Comparison of ENCODE assay signal across 6 mouse cellular contexts in genomic region chr1:101902826-101903210, GRCm38 (mm10).
DNase-seq lines count a peak whose midpoint lies in the region; ATAC-seq and TF ChIP-seq lines count a peak whose summit lies in the region.
"Not testable (repeated sequence)": the region's sequence is repeated elsewhere in the genome, so short reads cannot be mapped to it uniquely, and the experiment has no call there.

No protein-coding gene starts in this region.

- not testable (repeated sequence) for TF ChIP-seq POLR2A in bone marrow macrophage, adult 2 months (IDR thresholded peaks at IDR 0.05; ENCODE audit: borderline replicate concordance, low read depth, low read length); myocyte (IDR thresholded peaks at IDR 0.05; ENCODE audit: insufficient read length, low read depth)

- H3K27ac ChIP-seq in bone marrow macrophage, adult 2 months (ENCODE audit: insufficient read depth, low read depth, low read length) = not testable (repeated sequence)

- H3K79me2 ChIP-seq in myocyte (ENCODE audit: control insufficient read depth, insufficient read depth) = not testable (repeated sequence)

- H3ac ChIP-seq in myocyte (ENCODE audit: control insufficient read depth, insufficient read length) = not testable (repeated sequence)

- H3K27me3 ChIP-seq in myocyte (ENCODE audit: control insufficient read depth, insufficient read depth, insufficient read length) = not testable (repeated sequence)

- H3K36me3 ChIP-seq in myocyte (ENCODE audit: control insufficient read depth, insufficient read depth) = not testable (repeated sequence)

- TF ChIP-seq CTCF in bone marrow macrophage, adult 2 months (IDR thresholded peaks at IDR 0.05; ENCODE audit: low read depth, low read length) = not testable (repeated sequence)

- not testable (repeated sequence) for H3K4me1 ChIP-seq in bone marrow macrophage, adult 2 months (ENCODE audit: control insufficient read depth, insufficient read depth, low read length)

- ATAC-seq in CD4-positive, CD25-positive, alpha-beta regulatory T cell, adult 4 months = peak; percentile 44
- ATAC-seq in inflammation-experienced regulatory T-cells, adult 6 months = peak; percentile 38

- H3K4me3 ChIP-seq in bone marrow macrophage, adult 2 months (ENCODE audit: insufficient read depth, low read length) = peak overlapping the region; percentile 48
- peak overlapping the region; percentile 15 for H3K4me3 ChIP-seq in myocyte

- DNase-seq in MN1 (ENCODE audit: low spot score) = peak; percentile 51
- DNase-seq in spleen, postnatal 36 days (ENCODE audit: low spot score in 2 of 2) = peak; percentile 8 to 23

- H3K4me2 ChIP-seq in myocyte (ENCODE audit: low read depth) = peak overlapping the region; percentile 60
